Mouse (Mus musculus): Measurements from ENCODE around the gene Slc25a38. TPM values are rescaled to one million over a fixed set of nuclear protein-coding genes. Genes with fewer than 3 reads are reported as not detected.
A peak's percentile ranks its signal among the peaks of the same experiment; 100 is the strongest.

Gene Slc25a38
- polyA plus RNA-seq, 2 experiments from 2014 or later: 21.0 to 24.3 TPM

DNA sequence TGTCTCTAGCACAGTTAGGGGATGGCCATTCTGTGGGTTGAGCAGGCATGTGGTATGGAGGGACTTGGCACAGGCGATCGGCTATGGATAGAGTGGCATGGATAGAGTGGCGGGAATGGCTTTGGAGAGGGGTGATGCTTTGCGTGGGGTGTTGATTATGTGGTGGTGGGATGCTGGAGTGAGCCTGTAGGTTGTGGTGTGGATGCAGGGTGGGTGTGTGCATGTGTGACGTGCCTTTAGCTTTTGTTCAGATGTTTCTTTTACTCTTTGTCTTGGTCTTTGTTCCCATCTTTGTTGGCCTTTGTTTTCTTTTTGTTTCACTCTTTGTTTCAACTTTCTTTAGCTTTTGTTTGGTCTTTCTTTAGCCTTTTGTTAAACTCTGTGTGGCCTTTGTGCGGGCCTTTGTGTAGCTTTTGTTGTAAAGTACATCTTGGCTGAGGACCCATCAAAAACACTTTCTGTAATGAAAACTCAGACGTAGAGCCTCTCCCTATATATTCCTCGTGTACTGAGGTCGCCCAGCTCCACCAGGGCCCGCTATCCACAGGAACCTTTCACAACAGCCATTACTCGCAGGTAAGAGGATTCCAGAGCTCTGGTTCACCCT is 39.2 kb downstream of the Slc25a38 start, which contains the start of gene Mobp:
TSS of gene Mobp (plus strand) at position 486 of the 607 bp plus-strand sequence.
- no peak for ATAC-seq

DNA sequence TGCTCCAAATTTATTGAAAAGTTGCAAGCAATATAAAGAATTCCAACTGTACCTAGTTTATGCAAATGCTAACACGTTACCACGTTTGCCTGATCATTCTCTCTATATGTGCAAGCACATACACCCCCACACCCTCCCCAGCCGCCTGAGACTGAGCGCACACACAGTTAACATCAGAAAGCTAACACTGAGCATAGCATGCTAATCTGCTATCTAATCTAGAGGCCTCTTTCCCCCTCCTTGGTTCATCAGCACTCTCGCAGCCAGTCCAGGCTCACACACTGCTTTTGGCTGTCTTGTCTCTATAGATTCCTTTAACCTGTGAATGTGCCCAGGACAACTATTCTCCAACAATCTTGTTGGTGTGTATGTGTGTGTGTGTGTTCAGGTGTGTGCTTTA is 41.0 kb downstream of the Slc25a38 start:
- no peak for ATAC-seq

DNA sequence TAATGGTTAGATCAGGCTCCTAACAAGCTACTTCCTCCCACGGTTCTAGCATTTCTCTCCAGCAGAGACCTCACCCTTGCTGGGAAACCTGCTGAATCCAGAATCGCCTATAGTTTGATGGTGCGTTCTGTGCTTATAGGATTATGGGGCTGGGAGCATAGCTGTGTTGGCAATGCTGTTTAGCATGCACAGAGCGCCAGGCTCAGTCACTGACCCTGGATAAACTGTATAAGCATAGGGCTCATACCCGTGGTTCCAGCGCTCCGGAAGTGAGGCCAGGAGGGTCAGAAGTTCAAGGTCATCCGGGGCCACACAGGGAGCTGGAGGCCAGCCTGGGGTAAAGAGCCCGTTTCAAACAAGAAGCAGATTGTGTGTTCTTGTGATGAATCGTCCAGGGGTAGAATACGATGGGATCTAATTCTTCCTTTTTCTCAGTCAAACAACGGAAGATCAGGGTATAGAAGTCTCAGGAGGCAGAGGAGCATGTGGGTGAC is 41.8 kb downstream of the Slc25a38 start:
- no peak for ATAC-seq

DNA sequence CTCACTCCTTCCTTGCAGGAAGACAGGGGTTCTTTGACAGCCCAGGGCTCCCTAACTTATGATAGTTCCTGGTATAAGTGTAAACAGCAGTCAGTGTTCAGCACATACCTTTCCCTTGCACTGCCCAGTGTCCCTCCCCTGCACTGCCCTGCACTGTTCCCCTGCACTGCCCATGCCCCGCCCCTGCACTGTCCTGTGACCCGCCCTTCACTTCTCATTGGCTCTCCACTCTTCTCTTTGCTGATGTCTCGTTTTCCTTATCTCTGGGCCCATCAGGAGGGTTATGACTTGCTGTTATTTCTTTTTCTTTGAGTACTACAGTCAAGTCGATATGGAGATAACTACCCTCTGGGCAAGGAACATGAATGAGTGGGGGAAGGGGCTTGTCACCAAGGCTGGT is 47.9 kb downstream of the Slc25a38 start:
- no peak for ATAC-seq

DNA sequence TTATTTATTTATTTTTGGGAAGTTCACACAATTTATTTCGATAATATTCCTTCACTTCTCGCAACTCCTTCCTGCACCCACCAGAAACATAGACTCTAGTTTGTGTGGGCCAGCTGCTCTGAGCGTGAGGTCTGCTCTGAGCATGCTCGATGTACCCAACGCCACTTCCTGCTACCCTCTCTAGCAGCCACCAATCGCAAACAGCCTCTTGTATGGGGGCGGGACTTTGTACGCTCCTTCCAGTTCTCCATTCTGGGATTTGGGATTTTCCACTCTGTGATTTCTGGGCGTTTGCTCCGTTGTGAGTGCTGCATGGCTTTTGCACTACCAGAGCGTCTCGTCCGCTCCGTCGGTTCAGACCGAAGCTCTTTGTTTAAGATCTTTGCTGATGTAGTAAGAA is 53.7 kb downstream of the Slc25a38 start:
- no peak for ATAC-seq

DNA sequence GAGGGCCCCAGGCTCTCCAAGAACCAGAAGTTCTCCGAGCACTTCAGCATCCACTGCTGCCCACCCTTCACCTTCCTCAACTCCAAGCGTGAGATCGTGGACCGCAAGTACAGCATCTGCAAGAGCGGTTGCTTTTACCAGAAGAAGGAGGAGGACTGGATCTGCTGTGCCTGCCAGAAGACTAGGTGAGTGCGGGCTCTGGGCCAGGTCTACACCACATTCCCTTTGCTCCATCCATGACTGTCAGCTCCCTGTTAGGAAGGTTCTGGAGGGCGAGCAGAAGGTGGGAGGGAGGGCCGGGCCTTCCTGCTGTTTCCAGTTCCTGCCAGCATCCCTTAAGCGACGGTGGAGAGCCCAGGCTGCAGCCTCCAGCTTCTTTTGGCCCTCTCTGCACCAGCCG is 57.7 kb downstream of the Slc25a38 start:
- no peak for ATAC-seq

DNA sequence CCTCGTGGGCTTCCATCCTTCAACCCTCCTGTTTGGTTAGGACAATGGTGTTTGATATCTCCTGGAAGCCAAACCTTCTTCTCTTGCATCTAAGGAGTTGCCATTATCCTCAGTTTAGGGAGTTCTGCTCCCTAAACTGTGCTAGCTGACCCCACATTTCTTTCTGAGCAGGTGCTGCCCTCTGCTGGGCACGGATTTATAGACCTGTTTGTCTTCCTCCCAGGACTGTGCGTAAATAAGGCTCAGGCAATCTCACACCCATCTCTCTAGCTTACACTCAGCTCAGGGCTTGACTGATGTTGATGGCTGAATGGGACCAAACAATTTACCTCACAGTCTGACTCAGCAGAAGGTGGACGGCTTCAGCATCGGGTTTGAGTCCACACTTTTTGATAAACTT is 61.1 kb downstream of the Slc25a38 start:
- peak; percentile 39 for ATAC-seq

Other genes with a start within 250 kb of the Slc25a38 start
- gene Wdr48, start 215.5 kb upstream of the Slc25a38 start, polyA plus RNA-seq (2017; shearing (Covaris generic)): 10 to 100 TPM; 38.6 to 46.9 TPM
- gene Gorasp1, start 172.8 kb upstream of the Slc25a38 start, polyA plus RNA-seq (2017; shearing (Covaris generic)): 1 to 10 TPM; 3.6 to 7.5 TPM
- gene Ttc21a, start 172.8 kb upstream of the Slc25a38 start, polyA plus RNA-seq (2017; shearing (Covaris generic)): under 1 TPM in 1 of 2 experiments, not detected in 1; 0.15 TPM
- gene Csrnp1, start 125.7 kb upstream of the Slc25a38 start, polyA plus RNA-seq (2017; shearing (Covaris generic)): 10 to 100 TPM; 22.7 to 89.4 TPM
- gene Xirp1, start 86.8 kb upstream of the Slc25a38 start, polyA plus RNA-seq (2017; shearing (Covaris generic)): not detected
- gene Cx3cr1, start 40.5 kb upstream of the Slc25a38 start, polyA plus RNA-seq (2017; shearing (Covaris generic)): under 1 TPM in 1 of 2 experiments, not detected in 1; 0.15 TPM
- 100 to 1,000 TPM in 1 of 2 experiments, 10 to 100 TPM in 1; 71.1 to 116 TPM for gene Ccr8, start 18.3 kb upstream of the Slc25a38 start, polyA plus RNA-seq (2017; shearing (Covaris generic))
- gene Rpsa, start 17.3 kb downstream of the Slc25a38 start, polyA plus RNA-seq (2017; shearing (Covaris generic)): 1,000 to 10,000 TPM; 3,019 to 3,169 TPM
- under 1 TPM in 1 of 2 experiments, not detected in 1; 0.12 TPM for gene Mobp, start 39.3 kb downstream of the Slc25a38 start, polyA plus RNA-seq (2017; shearing (Covaris generic))
- not detected for gene Myrip, start 191.1 kb downstream of the Slc25a38 start, polyA plus RNA-seq (2017; shearing (Covaris generic))